Mouse (Mus musculus) midbrain, embryonic 14.5 days (tissue): Measurements from ENCODE around the gene Magi2. TPM values are rescaled to one million over a fixed set of nuclear protein-coding genes. Genes with fewer than 3 reads are reported as not detected.

Experiments used
- ATAC-seq: fragments of 200-750 bp; cut with Nextera tagmentation; 2 replicates; pipeline ENCODE4 v1.8.0; 2017; ENCODE audit warnings: moderate number of reproducible peaks, moderate library complexity; ENCODE audit not compliant: low FRiP score, low TSS enrichment
- DNase-seq: peaks from one replicate; pipeline ENCODE4 v3.0.0-alpha.2; 2015
- H3K27ac ChIP-seq: fragments of 300-500 bp; sonication (generic); replicated peaks from 2 replicates; pipeline ENCODE4 v1.5.1; 2014; ENCODE audit warnings: mild to moderate bottlenecking, low read depth, low read length, moderate library complexity
- H3K27me3 ChIP-seq: fragments of 300-500 bp; sonication (generic); 2 replicates; pipeline ENCODE4 v1.6.1; 2014; ENCODE audit warnings: low read length, control low read depth, mixed read lengths; ENCODE audit not compliant: control insufficient read depth, insufficient read depth
- H3K36me3 ChIP-seq: fragments of 300-500 bp; sonication (generic); 2 replicates; pipeline ENCODE4 v1.6.1; 2014; ENCODE audit warnings: low read length, control low read depth; ENCODE audit not compliant: control insufficient read depth, insufficient read depth
- H3K4me1 ChIP-seq: fragments of 300-500 bp; sonication (generic); 2 replicates; pipeline ENCODE4 v1.6.1; 2014; ENCODE audit warnings: mild to moderate bottlenecking, antibody characterized with exemption, low read length, control low read depth; ENCODE audit not compliant: control insufficient read depth, insufficient read depth
- H3K4me2 ChIP-seq: fragments of 300-500 bp; sonication (generic); 2 replicates; pipeline ENCODE4 v1.6.1; 2014; ENCODE audit warnings: mild to moderate bottlenecking, low read length, moderate library complexity
- H3K4me3 ChIP-seq: fragments of 300-500 bp; sonication (generic); replicated peaks from 2 replicates; pipeline ENCODE4 v1.5.1; 2014; ENCODE audit warnings: low read depth, low read length
- H3K9ac ChIP-seq: fragments of 300-500 bp; sonication (generic); replicated peaks from 2 replicates; pipeline ENCODE4 v1.6.1; 2014; ENCODE audit warnings: mild to moderate bottlenecking, low read length, moderate library complexity
- H3K9me3 ChIP-seq: fragments of 300-500 bp; sonication (generic); 2 replicates; pipeline ENCODE4 v1.6.1; 2016; ENCODE audit warnings: low read length, control low read depth, mixed read lengths; ENCODE audit not compliant: control insufficient read depth
- WGBS: fragments of 180-500 bp; shearing (Covaris S2); extraction: QIAGEN DNeasy Blood & Tissue Kit; methylation state at CpG from one replicate; pipeline ENCODE4 v1.1.7; 2014; 5-methylcytosine and 5-hydroxymethylcytosine counted together
- polyA plus RNA-seq: library from polyadenylated mRNA; unstranded; fragments of >200 nt; fragmentation: Nextera tagmentation; extraction: Ambion mirVana; gene quantifications from 2 replicates; pipeline ENCODE4 v1.2.1, GENCODE M21; 2014

The Magi2 gene
- polyA plus RNA-seq, 1 experiment from 2014 or later, result 22.3 TPM

- no peak overlapping the region for H3K27ac ChIP-seq
- no peaks in the 10 kb centered on the region for H3K9me3 ChIP-seq
- peak; percentile 18; the same call in 1 of the 2 replicates for ATAC-seq
- H3K36me3 ChIP-seq, result no peaks in the 10 kb centered on the region
- 0 out of 2 replicates have a peak, but pooled peaks cover 5% of the 10 kb centered on the region for H3K4me1 ChIP-seq
- WGBS, result 70% methylated on average over 4 of the region's 4 CpGs
- no peak overlapping the region for H3K4me3 ChIP-seq
- no peak overlapping the region for H3K9ac ChIP-seq
- DNase-seq, result peak; percentile 30
- H3K4me2 ChIP-seq, result no peak overlapping the region
- H3K27me3 ChIP-seq, result no peaks in the 10 kb centered on the region
Measured at GRCm38 (mm10) chr5:19906636-19907035, 679.8 kb downstream of the Magi2 start.

GRCm38 (mm10) chr5:19907381-19907982 is 680.6 kb downstream of the Magi2 start:
- under 1% methylated on average over 12 of the region's 12 CpGs for WGBS
- Histone ChIP-seq H3K4me1 (0 out of 2 replicates have a peak, but pooled peaks cover 5% of the 10 kb centered on the region), H3K27me3 (no peaks in the 10 kb centered on the region), H3K9ac (peak overlapping the region; percentile 72), H3K36me3 (no peaks in the 10 kb centered on the region), H3K27ac (peak overlapping the region; percentile 86), H3K4me3 (peak overlapping the region; percentile 56), H3K4me2 (peak overlapping the region; percentile 54), H3K9me3 (no peaks in the 10 kb centered on the region)
- DNase-seq, result peak; percentile 75
- ATAC-seq, result peak; percentile 64

GRCm38 (mm10) chr5:19907983-19908705 is 681.3 kb downstream of the Magi2 start:
- 2% methylated on average over 16 of the region's 16 CpGs for WGBS
- Histone ChIP-seq H3K9ac (peak overlapping the region; percentile 72), H3K36me3 (no peaks in the 10 kb centered on the region), H3K4me2 (peak overlapping the region; percentile 54), H3K27me3 (no peaks in the 10 kb centered on the region), H3K9me3 (no peaks in the 10 kb centered on the region), H3K4me3 (peak overlapping the region; percentile 56), H3K4me1 (0 out of 2 replicates have a peak, but pooled peaks cover 5% of the 10 kb centered on the region), H3K27ac (peak overlapping the region; percentile 86)
- peak; percentile 75 for DNase-seq
- ATAC-seq, result peak; percentile 60; the same call in 1 of the 2 replicates

GRCm38 (mm10) chr5:19908706-19909060 is 681.8 kb downstream of the Magi2 start:
- 0% methylated on average over 5 of the region's 5 CpGs for WGBS

GRCm38 (mm10) chr5:19909071-19909470 is 682.2 kb downstream of the Magi2 start:
- no peaks in the 10 kb centered on the region for H3K27me3 ChIP-seq
- H3K4me2 ChIP-seq, result peak overlapping the region; percentile 54
- peak; percentile 76 for DNase-seq
- peak overlapping the region; percentile 86 for H3K27ac ChIP-seq
- peak overlapping the region; percentile 72 for H3K9ac ChIP-seq
- H3K4me1 ChIP-seq, result 0 out of 2 replicates have a peak, but pooled peaks cover 5% of the 10 kb centered on the region
- H3K9me3 ChIP-seq, result no peaks in the 10 kb centered on the region
- 2% methylated on average over 11 of the region's 11 CpGs for WGBS
- no peaks in the 10 kb centered on the region for H3K36me3 ChIP-seq
- ATAC-seq, result peak; percentile 69
- peak overlapping the region; percentile 56 for H3K4me3 ChIP-seq

More at GRCm38 (mm10) chr5:19908706-19909060, 681.8 kb downstream of the Magi2 start:
- ATAC-seq (0 out of 2 replicates have a peak, but pooled peaks have one; percentile 14), DNase-seq (peak; percentile 61)
- H3K4me3 ChIP-seq, result peak overlapping the region; percentile 56
- no peaks in the 10 kb centered on the region for H3K27me3 ChIP-seq
- H3K4me1 ChIP-seq, result 0 out of 2 replicates have a peak, but pooled peaks cover 5% of the 10 kb centered on the region
- peak overlapping the region; percentile 72 for H3K9ac ChIP-seq
- no peaks in the 10 kb centered on the region for H3K9me3 ChIP-seq
- H3K27ac ChIP-seq, result peak overlapping the region; percentile 86
- peak overlapping the region; percentile 54 for H3K4me2 ChIP-seq
- H3K36me3 ChIP-seq, result no peaks in the 10 kb centered on the region

- Histone ChIP-seq H3K27ac (peak overlapping the region; percentile 86), H3K36me3 (no peaks in the 10 kb centered on the region), H3K9ac (peak overlapping the region; percentile 72), H3K27me3 (no peaks in the 10 kb centered on the region), H3K9me3 (no peaks in the 10 kb centered on the region), H3K4me1 (0 out of 2 replicates have a peak, but pooled peaks cover 5% of the 10 kb centered on the region), H3K4me2 (peak overlapping the region; percentile 54), H3K4me3 (peak overlapping the region; percentile 56)
- WGBS, result 52% methylated on average over 7 of the region's 7 CpGs
- DNase-seq (peak; percentile 40), ATAC-seq (0 out of 2 replicates have a peak, but pooled peaks have one; percentile 28)
Measured at GRCm38 (mm10) chr5:19909664-19910063, 682.8 kb downstream of the Magi2 start.

GRCm38 (mm10) chr5:19932102-19932501 is 705.3 kb downstream of the Magi2 start:
- Histone ChIP-seq H3K4me1 (no peaks in the 10 kb centered on the region), H3K9ac (no peak overlapping the region), H3K9me3 (no peaks in the 10 kb centered on the region), H3K4me2 (no peak overlapping the region), H3K4me3 (no peak overlapping the region), H3K27ac (no peak overlapping the region), H3K36me3 (no peaks in the 10 kb centered on the region), H3K27me3 (no peaks in the 10 kb centered on the region)
- ATAC-seq (no peak), DNase-seq (no peak)
- WGBS, result 87% methylated on average over 3 of the region's 3 CpGs

- no peak for ATAC-seq
- H3K9ac ChIP-seq, result no peak overlapping the region
Measured at GRCm38 (mm10) chr5:19933190-19933589, 706.4 kb downstream of the Magi2 start.

More at GRCm38 (mm10) chr5:19933190-19933589, 706.4 kb downstream of the Magi2 start:
- H3K4me2 ChIP-seq, result no peak overlapping the region
- peak; percentile 42 for DNase-seq
- no peak overlapping the region for H3K4me3 ChIP-seq
- no peak overlapping the region for H3K27ac ChIP-seq
- no peaks in the 10 kb centered on the region for H3K27me3 ChIP-seq
- no peaks in the 10 kb centered on the region for H3K36me3 ChIP-seq
- 71% methylated on average over 2 of the region's 2 CpGs for WGBS
- no peaks in the 10 kb centered on the region for H3K9me3 ChIP-seq
- H3K4me1 ChIP-seq, result no peaks in the 10 kb centered on the region
